Mouse (Mus musculus) midbrain, embryonic 10.5 days (tissue): ENCODE measurements around the gene Kansl1l. TPM values are rescaled to one million over a fixed set of nuclear protein-coding genes. Genes with fewer than 3 reads are reported as not detected.
A peak's percentile ranks its signal among the peaks of the same experiment; 100 is the strongest.

Experiments
- DNase-seq: peaks from one replicate; pipeline ENCODE4 v3.0.0-alpha.2; 2017; ENCODE audit warnings: low spot score
- H3K27ac ChIP-seq: fragments of 300-500 bp; sonication (generic); replicated peaks from 2 replicates; pipeline ENCODE4 v1.5.1; 2016; ENCODE audit warnings: mild to moderate bottlenecking
- H3K27me3 ChIP-seq: fragments of 300-500 bp; sonication (generic); 2 replicates; pipeline ENCODE4 v1.6.1; 2016; ENCODE audit warnings: low read depth, mild to moderate bottlenecking; ENCODE audit not compliant: poor library complexity, severe bottlenecking
- H3K36me3 ChIP-seq: fragments of 300-500 bp; sonication (generic); 2 replicates; pipeline ENCODE4 v1.6.1; 2016; ENCODE audit warnings: mild to moderate bottlenecking, moderate library complexity
- H3K4me1 ChIP-seq: fragments of 300-500 bp; sonication (generic); 2 replicates; pipeline ENCODE4 v1.6.1; 2016
- H3K4me3 ChIP-seq: fragments of 300-500 bp; sonication (generic); 2 replicates; pipeline ENCODE4 v1.5.1; 2016; ENCODE audit warnings: mild to moderate bottlenecking, moderate library complexity
- H3K9me3 ChIP-seq: fragments of 300-500 bp; sonication (generic); replicated peaks from 2 replicates; pipeline ENCODE4 v1.6.1; 2016; ENCODE audit warnings: mild to moderate bottlenecking
- WGBS: fragments of 180-500 bp; shearing (Covaris S2); methylation state at CpG from one replicate; pipeline ENCODE4 v1.1.7; 2016; 5-methylcytosine and 5-hydroxymethylcytosine counted together
- polyA plus RNA-seq: library from polyadenylated mRNA; unstranded; fragments of >200 nt; fragmentation: Nextera tagmentation; extraction: Ambion mirVana; gene quantifications from 2 replicates; pipeline ENCODE4 v1.2.1, GENCODE M21; 2016

The Kansl1l gene
- 7.8 and 8.1 TPM in 2 replicates for polyA plus RNA-seq

DNA sequence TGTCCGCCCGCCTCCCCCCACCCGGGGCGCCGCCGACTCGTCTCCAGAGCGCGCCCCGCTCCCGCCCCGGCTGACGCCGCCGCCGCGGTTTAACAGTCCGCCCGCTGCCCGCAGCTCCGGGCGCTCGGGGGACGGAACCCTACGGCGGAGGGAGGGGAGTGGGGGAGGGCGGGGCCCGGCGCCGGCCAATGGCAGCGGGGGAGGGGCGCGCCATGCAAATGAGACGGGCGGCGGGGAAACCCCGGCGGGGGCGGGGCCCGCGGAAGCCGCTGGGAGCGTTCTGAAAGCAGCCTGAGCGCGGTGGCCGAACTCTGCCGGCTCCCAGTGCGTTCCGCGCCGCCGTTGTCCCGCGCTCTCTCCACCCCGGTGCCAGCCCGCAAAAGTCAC, at the start of gene Kansl1l:
Kansl1l (minus strand) TSS at position 110 of the 387 bp plus-strand sequence.
- H3K27me3 ChIP-seq = peaks cover 35% of the 10 kb centered on the region
- H3K36me3 ChIP-seq = no peaks in the 10 kb centered on the region
- DNase-seq = peak; percentile 92
- WGBS = 2% methylated on average over 30 of the region's 56 CpGs
- no peaks in the 10 kb centered on the region for H3K9me3 ChIP-seq
- H3K4me3 ChIP-seq = peak within 1 kb of the TSS; percentile 83
- H3K27ac ChIP-seq = peak within 1 kb of the TSS; percentile 98
- H3K4me1 ChIP-seq = peaks cover 25% of the 10 kb centered on the region

- Histone ChIP-seq H3K27ac (no peak overlapping the region), H3K9me3 (no peaks in the 10 kb centered on the region), H3K27me3 (peaks cover 20% of the 10 kb centered on the region), H3K4me1 (peaks cover 18% of the 10 kb centered on the region), H3K4me3 (no peak overlapping the region), H3K36me3 (no peaks in the 10 kb centered on the region)
- DNase-seq = no peak
- WGBS = 93% methylated on average over 4 of the region's 4 CpGs
Observed at GRCm38 (mm10) chr1:66865633-66866032, 48.3 kb upstream of the Kansl1l start.

DNA sequence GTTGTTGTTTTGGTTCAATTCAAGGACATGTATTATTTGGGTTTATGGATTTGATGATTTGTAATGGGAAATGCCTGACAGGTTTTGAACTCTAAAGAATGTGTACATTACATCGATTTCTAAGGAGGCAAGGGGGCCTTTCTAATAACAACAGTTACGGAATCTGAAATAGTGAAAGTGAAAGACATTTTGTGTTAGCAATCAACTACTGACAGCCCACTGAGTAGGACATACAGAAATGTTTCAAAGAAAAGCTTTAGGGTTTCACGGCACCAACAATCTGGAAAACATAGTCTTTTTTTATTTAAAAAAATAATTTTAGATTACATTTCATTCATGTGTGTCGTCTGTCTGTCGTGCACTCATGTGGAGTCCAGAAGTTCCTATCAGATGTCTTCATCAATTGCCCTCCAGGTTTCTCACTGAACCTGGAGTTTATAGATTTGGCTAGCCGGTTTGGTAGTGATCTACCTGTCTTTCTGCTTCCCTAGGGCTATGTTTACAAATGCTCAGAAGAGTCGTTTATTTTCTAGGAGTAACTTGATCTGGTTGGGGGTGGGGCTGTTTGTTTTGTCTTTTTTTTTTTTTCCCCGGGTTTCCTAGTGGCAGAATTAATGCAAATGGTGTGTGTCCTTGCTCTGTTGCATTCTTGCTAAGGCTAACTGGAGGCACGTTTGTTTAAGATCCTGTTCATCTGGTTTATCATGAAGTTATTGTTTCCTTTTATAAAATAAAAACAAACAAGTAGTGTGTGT, 46.6 kb upstream of the Kansl1l start:
- DNase-seq = no peak
- 19% methylated on average over 9 of the region's 9 CpGs for WGBS
- Histone ChIP-seq H3K27ac (no peak overlapping the region), H3K27me3 (peaks cover 20% of the 10 kb centered on the region), H3K4me3 (peak overlapping the region; percentile 94), H3K36me3 (no peaks in the 10 kb centered on the region), H3K9me3 (no peaks in the 10 kb centered on the region; the same call in 1 of the 2 replicates), H3K4me1 (peaks cover 18% of the 10 kb centered on the region)

DNA sequence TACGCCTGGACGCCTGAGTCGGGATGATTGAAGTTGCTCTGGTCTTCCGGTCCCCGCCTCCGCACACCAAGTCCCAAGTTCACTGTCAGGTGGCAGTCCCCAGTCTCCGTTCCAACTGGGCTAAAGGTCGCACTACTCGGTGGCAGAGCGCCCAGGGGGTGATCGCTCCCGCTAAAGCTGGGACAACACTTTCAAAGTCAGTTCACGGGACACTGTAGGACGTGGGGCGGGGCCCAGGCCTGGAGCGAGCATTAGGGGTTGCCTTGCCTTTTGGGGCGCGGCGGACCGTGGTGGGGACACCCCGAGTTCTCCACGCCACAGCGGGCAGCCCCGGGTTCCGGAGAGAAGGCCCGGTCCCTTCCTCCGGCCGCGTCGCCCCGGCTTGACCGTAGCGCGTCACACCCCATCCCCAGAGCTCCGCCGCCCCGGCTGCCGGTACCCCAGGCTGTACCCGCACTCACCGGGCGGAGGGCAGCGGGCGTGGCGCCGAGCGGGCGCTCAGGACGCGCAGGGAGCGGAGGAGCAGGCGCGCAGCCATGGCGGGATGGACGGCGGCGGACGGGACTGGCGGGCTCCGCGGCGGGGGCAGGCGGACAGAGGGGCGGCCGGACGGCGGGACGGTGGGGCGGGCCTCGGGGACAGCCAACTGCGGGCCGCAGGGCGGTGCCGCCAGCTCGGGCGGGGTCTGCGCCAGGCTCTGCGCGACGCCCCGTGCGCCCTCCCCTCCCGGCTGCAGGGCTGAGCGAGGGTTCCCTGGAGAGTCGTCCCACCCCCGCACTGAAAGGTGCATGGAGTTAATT, 45.5 kb upstream of the Kansl1l start, which contains the start of gene Acadl:
Acadl (minus strand) TSS at position 566 of the 800 bp plus-strand sequence.
- Histone ChIP-seq H3K9me3 (no peaks in the 10 kb centered on the region; the same call in 1 of the 2 replicates), H3K27me3 (peaks cover 20% of the 10 kb centered on the region), H3K27ac (peak within 1 kb of the TSS; percentile 90), H3K4me3 (peak within 1 kb of the TSS; percentile 94), H3K4me1 (peaks cover 18% of the 10 kb centered on the region), H3K36me3 (no peaks in the 10 kb centered on the region)
- peak; percentile 75 for DNase-seq
- WGBS = under 1% methylated on average over 82 of the region's 85 CpGs

DNA sequence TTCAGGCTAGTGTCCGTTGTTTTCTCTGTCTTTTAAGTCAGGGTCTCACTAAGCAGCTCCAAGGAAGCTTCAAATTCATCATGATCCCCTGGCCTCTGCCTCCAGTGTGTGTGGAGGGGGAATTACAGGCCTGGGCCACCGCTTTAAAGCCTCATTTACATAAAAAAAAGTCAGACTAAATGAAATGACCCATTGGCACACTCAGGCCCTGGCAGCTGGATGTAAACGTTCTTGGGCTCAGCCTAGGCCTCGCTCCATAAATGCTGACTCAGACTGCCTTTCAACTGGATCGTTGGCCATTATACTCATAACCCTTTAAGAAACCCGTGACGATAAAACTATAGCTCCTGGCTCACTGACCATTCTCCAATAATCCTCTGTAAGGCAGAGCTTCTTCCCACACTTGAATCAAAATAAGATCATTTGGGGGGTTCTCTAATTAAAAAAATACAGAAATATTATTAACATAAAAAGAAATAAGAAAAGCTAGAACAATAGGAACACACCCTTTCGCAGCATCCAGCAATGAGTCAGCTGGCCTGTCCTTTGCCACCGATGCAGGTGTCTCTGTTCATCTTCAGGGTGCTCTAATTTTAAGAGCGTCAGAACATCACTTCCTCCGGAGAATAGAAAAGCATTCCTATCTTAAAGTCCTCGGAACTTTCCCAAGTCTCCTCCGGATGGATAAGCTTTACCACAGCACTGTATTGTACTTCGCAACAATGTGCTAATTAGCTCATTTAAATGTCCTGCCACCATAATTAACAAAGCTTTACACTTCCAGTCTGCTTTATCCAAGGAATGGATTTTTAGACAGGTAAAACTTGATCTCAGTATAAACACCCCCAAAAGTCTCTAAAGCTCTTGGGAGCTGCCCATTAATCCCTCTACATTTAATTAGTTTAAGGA, 44.7 kb upstream of the Kansl1l start:
- peak; percentile 31 for DNase-seq
- peaks cover 18% of the 10 kb centered on the region for H3K4me1 ChIP-seq

GRCm38 (mm10) chr1:66847506-66847905, 30.1 kb upstream of the Kansl1l start:
- WGBS = 90% methylated on average over 4 of the region's 4 CpGs
- Histone ChIP-seq H3K27me3 (no peaks in the 10 kb centered on the region), H3K4me1 (no peaks in the 10 kb centered on the region), H3K4me3 (no peak overlapping the region), H3K27ac (no peak overlapping the region), H3K36me3 (peaks cover 43% of the 10 kb centered on the region), H3K9me3 (peaks cover 7% of the 10 kb centered on the region; the same call in 1 of the 2 replicates)
- no peak for DNase-seq

More for the DNA sequence above, 44.7 kb upstream of the Kansl1l start:
- Histone ChIP-seq H3K36me3 (peaks cover 6% of the 10 kb centered on the region; the same call in 1 of the 2 replicates), H3K9me3 (no peaks in the 10 kb centered on the region; the same call in 1 of the 2 replicates), H3K27me3 (peaks cover 20% of the 10 kb centered on the region), H3K27ac (peak overlapping the region; percentile 90; the same call in 1 of the 2 replicates), H3K4me3 (peak overlapping the region; percentile 94)
- 27% methylated on average over 14 of the region's 14 CpGs for WGBS

DNA sequence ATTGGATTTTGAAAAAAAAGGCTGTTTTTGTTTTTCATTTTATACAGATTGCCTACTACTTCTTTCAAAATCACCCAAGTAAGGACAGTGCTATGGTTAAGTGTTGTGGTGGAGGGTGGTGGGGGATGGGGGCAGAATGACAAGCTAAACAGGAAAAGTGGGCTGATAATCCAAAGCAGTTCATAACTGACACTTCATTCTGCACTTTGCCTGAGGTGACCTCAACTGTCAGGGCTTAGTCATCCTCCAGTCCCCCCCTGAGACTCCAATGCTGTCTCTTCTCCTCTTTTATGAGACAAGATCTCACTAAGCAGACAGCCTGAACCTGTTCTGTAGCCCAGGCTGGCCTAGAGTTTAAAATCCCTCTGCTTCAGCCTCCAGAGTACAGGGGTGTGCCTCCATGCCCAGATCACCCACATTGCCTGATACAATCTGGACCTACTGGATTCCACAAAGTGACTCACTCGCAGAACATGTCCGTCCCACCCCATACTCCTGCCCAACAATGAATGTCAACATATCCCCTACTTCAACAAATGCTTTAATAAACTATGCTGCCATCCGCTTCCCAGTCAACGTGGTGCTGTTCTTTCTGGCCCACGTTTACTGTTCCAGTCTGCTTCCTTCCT, 28.4 kb upstream of the Kansl1l start:
- H3K9me3 ChIP-seq = peaks cover 7% of the 10 kb centered on the region; the same call in 1 of the 2 replicates
- H3K4me3 ChIP-seq = no peak overlapping the region
- peaks cover 39% of the 10 kb centered on the region for H3K36me3 ChIP-seq
- WGBS = 90% methylated on average over 5 of the region's 5 CpGs
- no peak overlapping the region for H3K27ac ChIP-seq
- H3K27me3 ChIP-seq = no peaks in the 10 kb centered on the region
- DNase-seq = no peak
- H3K4me1 ChIP-seq = no peaks in the 10 kb centered on the region

DNA sequence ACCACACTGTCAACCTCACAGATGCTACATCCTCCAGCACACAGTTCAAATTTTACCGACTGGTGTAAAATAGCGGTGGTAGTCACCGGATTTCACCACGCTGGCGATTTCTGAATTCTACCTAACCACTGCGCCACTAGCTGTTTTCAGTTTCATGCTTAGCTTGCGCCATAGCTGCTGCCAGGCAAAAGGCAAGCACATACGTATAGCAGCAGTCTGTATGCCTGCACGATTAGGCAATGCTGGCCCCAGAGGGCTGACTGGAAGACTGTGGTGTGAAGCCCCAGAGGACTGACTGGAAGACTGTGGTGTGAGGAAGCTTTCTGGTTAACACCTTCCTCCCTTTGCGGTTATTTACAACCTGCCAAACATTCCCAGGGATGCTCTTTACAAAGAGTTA, 24.6 kb upstream of the Kansl1l start:
- Histone ChIP-seq H3K27me3 (no peaks in the 10 kb centered on the region), H3K36me3 (peaks cover 17% of the 10 kb centered on the region), H3K27ac (no peak overlapping the region), H3K4me1 (no peaks in the 10 kb centered on the region), H3K9me3 (no peaks in the 10 kb centered on the region), H3K4me3 (no peak overlapping the region)
- 80% methylated on average over 10 of the region's 10 CpGs for WGBS
- DNase-seq = no peak

DNA sequence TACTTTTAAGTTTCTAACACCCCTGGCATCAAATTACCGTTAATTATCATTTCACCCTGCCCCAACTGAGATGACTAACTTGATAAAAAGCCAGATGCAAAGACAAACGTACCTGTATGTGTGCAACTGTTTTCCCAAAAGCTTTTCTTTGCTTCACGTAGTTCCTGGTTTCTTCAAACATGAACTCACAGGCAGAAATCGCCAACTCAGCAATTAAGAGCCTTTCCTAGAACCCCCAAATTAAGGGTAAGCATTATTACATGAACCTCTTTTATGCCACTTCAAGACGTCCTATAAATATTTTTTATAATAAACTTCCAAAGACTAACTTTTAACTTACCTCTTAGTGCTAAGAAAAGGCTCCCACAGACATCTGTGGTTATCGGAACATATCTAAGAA, 24.1 kb upstream of the Kansl1l start:
- 89% methylated on average over 6 of the region's 6 CpGs for WGBS
- no peak overlapping the region for H3K27ac ChIP-seq
- no peaks in the 10 kb centered on the region for H3K4me1 ChIP-seq
- no peaks in the 10 kb centered on the region for H3K27me3 ChIP-seq
- no peak overlapping the region for H3K4me3 ChIP-seq
- H3K9me3 ChIP-seq = no peaks in the 10 kb centered on the region
- no peak for DNase-seq
- H3K36me3 ChIP-seq = peaks cover 15% of the 10 kb centered on the region

- no peak overlapping the region for H3K4me3 ChIP-seq
- H3K4me1 ChIP-seq = no peaks in the 10 kb centered on the region
- no peak for DNase-seq
- H3K9me3 ChIP-seq = no peaks in the 10 kb centered on the region
- whole genome bisulfite sequencing = 90% methylated on average over 7 of the region's 7 CpGs
- no peaks in the 10 kb centered on the region for H3K27me3 ChIP-seq
- peaks cover 11% of the 10 kb centered on the region for H3K36me3 ChIP-seq
- no peak overlapping the region for H3K27ac ChIP-seq
Observed at GRCm38 (mm10) chr1:66839755-66840438, 22.5 kb upstream of the Kansl1l start.

DNA sequence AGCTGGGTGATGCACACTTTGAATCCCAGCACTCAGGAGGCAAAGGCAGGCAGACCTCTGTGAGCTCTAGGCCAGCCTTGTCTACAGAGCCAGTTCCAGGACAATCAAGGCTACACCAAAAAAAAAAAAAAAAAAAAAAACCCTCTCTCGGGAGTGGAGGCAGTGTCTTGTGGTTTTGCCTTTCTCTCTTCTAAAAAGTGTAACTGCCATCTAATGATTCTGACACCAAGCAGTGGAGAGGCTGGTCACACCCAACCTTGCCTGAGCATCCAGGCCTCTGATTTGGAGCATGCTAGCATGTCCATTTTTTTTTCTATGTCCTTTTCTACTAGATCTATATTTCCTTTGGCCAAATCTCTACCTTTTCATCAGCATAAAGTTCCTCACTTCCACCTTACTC, 21.8 kb upstream of the Kansl1l start:
- Histone ChIP-seq H3K4me3 (no peak overlapping the region), H3K9me3 (no peaks in the 10 kb centered on the region), H3K27me3 (no peaks in the 10 kb centered on the region), H3K36me3 (peaks cover 11% of the 10 kb centered on the region), H3K27ac (no peak overlapping the region), H3K4me1 (no peaks in the 10 kb centered on the region)
- WGBS = 67% methylated on average over 1 of the region's 1 CpGs
- DNase-seq = no peak
